Mouse (Mus musculus) ES-CJ7 (cell line): ENCODE measurements around the gene Tnfsf13b.
A peak's percentile ranks its signal among the peaks of the same experiment; 100 is the strongest.

ENCODE experiments used
- DNase-seq: peaks from one replicate; pipeline ENCODE4 v3.0.0; 2011; ENCODE audit warnings: low read depth, low spot score

Tnfsf13b gene

DNA sequence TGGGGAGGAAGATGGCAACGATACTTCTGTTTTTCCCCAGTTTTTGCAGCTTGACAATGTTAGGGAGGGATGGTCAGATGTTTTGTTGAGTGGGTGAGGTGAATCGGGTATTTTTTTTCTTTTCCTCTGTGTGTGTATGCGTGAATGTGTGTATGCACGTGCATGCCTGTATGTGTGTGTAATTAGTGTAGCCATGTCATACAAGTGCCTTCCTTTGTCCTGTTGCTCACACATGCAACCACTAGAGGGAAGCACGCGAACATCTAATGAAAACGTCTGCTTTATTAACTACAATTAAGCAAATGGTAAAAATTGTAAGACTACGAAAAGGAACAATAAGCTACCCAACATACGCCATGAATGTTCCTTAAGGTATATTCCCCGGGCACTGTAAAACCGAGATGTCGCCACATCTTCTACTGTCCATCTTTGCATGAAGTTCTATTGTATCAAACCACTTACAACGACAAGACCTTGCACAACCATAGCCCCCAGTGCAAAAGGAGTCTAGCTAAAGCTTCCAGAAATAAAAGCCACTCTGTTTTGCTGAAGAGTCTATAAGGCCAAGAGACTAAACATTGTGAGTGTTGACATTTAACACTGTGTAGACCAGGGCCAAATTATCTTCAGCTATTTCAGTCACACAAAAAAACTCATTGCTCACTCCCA lies 37.7 kb downstream of the Tnfsf13b start:
- peak; percentile 30 for DNase-seq

DNA sequence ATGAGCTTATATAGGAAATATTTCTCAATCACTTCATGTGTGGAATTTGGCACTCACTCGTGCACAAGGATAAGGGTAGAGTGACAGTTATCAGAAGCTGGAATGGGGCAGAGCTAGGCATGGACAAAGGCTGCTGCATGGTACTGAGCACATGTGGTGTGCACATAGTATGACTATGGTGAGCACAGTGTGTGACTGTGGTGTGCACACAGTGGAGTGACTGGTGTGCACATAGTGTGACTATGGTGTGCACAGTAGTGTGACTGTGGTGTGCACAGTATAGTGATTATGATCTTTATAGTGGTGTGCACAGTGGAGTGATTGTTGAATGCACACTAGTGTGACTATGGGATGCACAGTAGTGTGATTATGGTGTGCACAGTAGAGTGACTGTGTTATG lies 39.5 kb downstream of the Tnfsf13b start:
- no peak for DNase-seq

DNA sequence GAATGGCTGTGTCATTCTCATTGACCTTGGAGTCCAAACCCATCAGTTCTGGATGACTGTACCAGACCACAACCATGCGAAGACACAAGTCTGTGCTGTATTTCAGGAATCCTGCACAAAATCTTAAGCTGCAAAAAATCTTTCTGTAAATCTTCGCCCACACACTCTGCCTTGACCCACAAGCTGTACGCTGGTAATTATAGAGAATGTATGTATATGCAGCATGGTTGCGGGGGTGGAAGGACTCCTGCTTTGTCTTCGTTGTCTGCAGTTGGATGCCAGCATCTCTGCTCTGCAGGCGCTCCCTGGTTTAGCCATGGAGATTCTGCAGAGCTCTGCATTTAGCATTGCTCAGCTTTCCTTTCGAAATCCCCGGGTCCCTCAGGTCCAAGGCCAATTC lies 42.9 kb downstream of the Tnfsf13b start:
- DNase-seq: no peak

DNA sequence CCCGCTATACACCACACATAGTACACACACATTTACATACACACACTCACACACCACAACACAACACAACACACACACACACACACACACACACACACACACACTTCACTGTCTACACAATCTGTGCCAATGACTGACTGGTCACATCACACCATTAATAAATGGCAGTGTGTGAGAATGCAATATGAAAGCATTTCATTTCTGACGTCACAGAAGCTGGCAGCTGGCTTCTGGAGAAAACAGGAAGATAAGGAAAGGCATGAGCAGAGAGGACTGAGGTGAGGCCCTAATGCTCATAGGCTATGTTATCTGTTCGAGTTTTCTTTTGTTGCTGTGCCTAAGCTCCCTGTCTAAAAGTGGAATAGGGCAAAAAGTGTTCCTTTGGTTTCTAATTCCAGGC lies 45.3 kb downstream of the Tnfsf13b start:
- no peak for DNase-seq

DNA sequence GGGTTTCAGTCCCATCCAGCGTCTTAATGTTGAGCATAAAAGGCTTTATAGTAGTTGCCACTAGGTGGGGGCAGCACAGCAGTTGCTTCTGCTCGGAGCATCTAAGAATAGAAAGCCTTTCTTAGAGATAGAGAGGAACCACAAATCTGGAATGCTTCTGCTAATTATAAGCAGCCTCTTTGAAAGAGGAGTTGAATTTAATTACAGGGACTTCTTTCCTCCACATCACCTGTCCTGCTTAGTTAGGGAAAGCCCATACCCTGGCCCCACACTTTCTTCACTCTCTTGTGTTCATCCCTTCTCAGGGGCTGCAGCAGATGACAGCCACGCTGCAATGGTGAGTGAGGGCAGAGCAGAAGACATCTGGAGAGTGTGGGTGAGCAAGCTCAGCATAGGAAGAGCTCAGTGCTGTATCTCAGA lies 47.3 kb downstream of the Tnfsf13b start:
- peak; percentile 22 for DNase-seq

DNA sequence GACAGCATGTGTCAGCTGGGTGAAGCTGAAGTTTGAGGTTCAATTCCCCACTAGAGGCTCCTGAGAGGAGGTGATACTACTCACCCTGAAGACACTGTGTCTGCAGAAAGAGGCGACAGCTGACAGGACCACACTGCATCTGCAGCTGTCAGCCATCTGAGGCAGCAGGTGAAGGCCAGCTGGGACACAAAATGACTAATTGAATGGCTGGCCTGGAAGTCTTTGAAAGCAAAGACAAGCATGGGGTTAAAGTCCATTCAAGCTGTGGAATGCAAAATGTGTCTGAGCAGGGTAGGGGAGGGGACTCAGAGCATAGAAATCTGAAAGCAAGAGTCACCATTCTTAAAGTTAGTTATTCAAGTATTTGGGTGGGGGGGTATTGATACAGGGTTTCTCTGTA lies 54.7 kb downstream of the Tnfsf13b start:
- no peak for DNase-seq

DNA sequence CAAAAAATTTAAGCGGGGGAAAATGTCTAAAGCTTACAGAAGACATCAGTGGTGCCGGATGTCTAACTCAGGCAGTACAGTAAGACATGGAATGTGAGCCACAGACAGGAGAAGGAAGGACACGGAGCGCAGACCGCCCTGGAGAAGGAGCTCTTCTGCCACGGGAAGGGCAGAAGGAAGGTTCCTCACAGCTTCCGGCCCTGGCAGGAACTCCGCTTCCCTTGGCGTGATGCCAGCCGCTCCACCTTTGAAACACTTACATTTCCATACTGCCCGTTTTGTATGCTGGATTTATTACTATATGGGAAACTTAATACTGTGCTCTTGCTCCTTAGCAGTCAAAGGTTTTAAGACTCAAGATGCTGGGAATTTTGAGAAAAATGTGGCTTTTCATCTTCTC lies 60.6 kb downstream of the Tnfsf13b start:
- DNase-seq: no peak

DNA sequence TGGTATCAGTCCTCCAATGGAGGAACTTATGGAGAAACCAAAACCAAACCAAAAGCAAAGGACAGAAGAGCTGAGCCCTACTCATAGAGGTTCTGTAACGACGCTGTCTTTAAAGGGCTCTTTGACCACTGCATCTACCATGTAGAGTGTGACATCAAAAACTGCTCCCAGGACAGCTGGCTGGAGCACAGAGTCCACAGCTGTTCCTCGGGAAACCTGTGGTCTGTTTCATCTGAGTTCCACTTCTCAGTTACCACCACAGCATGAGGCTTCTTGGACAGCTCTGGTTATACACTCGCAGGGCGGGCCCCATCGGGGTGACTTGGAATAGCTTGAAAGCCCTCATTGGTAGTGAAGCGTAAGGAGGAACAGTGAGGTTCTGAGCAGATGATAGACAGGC lies 61.5 kb downstream of the Tnfsf13b start:
- DNase-seq: no peak

DNA sequence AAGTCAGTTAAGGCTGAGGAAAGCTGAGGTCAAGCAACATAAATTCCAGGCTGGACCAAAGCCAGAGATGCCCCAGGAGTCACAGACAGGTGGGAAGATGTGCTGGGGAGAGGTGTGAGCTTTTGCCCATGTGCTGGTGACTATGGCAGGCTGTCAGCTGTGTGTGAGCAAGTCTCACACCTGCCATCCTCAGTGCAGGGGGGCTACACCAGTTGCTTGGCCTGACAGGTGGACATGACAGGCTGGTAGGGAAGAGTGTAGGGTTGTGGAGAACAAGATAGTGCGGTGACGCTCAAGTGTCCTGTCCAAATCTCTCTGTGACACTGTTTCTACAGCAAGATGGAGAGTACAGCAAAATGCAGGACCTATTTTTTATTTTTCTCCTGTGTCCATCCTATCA lies 66.1 kb downstream of the Tnfsf13b start:
- no peak for DNase-seq
